Mouse (Mus musculus) lung, postnatal 0 days (tissue): ENCODE measurements around the gene Ccdc103.

Experiments
- CTCF ChIP-seq: IDR thresholded peaks from 2 replicates; pipeline ENCODE4 v1.5.1; 2016; ENCODE audit warnings: antibody characterized with exemption, mild to moderate bottlenecking
- EP300 ChIP-seq: IDR thresholded peaks from 2 replicates; pipeline ENCODE4 v1.6.1; 2016; ENCODE audit warnings: antibody characterized with exemption, mild to moderate bottlenecking, control low read depth

DNA sequence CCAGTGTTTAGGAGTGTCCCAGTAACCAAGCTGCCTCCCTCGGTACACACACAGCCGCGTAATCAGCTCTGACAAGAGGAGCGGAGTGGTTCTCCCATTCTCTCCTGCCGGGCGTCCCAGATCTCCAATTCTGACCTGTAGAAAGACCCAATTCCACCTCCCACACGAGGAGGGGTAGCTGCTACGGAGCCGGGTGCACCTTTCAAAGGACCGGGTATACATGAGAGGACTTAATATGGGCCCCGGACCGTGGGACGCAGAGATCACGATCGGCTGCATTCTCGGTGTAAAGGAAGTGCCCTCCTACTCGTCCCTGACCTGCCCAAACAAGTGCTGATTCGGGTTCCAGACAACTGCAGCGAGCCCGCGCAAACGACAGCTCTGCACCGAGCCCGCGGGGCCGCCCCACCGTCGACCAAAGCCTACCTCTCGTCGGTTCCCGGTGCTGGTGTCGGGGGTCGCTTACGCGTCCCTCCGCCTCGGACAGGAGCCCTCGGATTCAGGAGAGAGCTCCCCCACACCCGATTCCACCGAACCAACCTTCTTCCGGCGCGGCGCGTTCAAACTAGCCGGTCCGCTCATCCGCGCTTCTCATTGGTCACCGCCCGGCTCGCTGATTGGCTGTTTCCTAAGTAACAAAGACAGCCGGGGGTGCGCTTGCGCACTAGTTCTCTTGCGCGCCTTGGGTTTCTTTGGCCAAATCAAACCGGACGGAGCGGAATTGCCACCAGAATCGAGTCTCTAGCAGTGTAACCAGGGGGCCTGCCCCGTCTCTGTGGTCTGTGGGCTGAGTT lies 43.8 kb downstream of the Ccdc103 start, which contains the start of gene Kif18b:
- TF ChIP-seq CTCF (no peak), EP300 (no peak)
